Mouse (Mus musculus) heart, embryonic 12.5 days (tissue): ENCODE measurements around the gene Prkca. TPM values are rescaled to one million over a fixed set of nuclear protein-coding genes. Genes with fewer than 3 reads are reported as not detected.
A peak's percentile ranks its signal among the peaks of the same experiment; 100 is the strongest.

Source experiments
- ATAC-seq: fragments of 200-750 bp; cut with Nextera tagmentation; 2 replicates; pipeline ENCODE4 v1.8.0; 2017; ENCODE audit warnings: moderate TSS enrichment, moderate library complexity; ENCODE audit not compliant: insufficient number of reproducible peaks, low FRiP score
- H3K27ac ChIP-seq: fragments of 300-500 bp; sonication (generic); 2 replicates; pipeline ENCODE4 v1.5.1; 2016; ENCODE audit warnings: mild to moderate bottlenecking, moderate library complexity; ENCODE audit not compliant: poor library complexity, severe bottlenecking
- H3K27me3 ChIP-seq: fragments of 300-500 bp; sonication (generic); replicated peaks from 2 replicates; pipeline ENCODE4 v1.6.1; 2016; ENCODE audit warnings: mild to moderate bottlenecking, moderate library complexity
- H3K36me3 ChIP-seq: fragments of 300-500 bp; sonication (generic); 2 replicates; pipeline ENCODE4 v1.6.1; 2016; ENCODE audit warnings: mild to moderate bottlenecking, moderate library complexity
- H3K4me1 ChIP-seq: fragments of 300-500 bp; sonication (generic); replicated peaks from 2 replicates; pipeline ENCODE4 v1.6.1; 2016; ENCODE audit warnings: mild to moderate bottlenecking
- H3K4me2 ChIP-seq: fragments of 300-500 bp; sonication (generic); 2 replicates; pipeline ENCODE4 v1.6.1; 2016; ENCODE audit warnings: mild to moderate bottlenecking, moderate library complexity
- H3K4me3 ChIP-seq: fragments of 300-500 bp; sonication (generic); 2 replicates; pipeline ENCODE4 v1.5.1; 2016; ENCODE audit warnings: mild to moderate bottlenecking
- H3K9ac ChIP-seq: fragments of 300-500 bp; sonication (generic); 2 replicates; pipeline ENCODE4 v1.6.1; 2016; ENCODE audit warnings: mild to moderate bottlenecking, moderate library complexity
- H3K9me3 ChIP-seq: fragments of 300-500 bp; sonication (generic); replicated peaks from 2 replicates; pipeline ENCODE4 v1.6.1; 2016; ENCODE audit warnings: mild to moderate bottlenecking, moderate library complexity
- WGBS: fragments of 180-500 bp; shearing (Covaris S2); methylation state at CpG from one replicate; pipeline ENCODE4 v1.1.7; 2016; 5-methylcytosine and 5-hydroxymethylcytosine counted together
- polyA plus RNA-seq: library from polyadenylated mRNA; unstranded; fragments of >200 nt; fragmentation: Nextera tagmentation; extraction: Ambion mirVana; gene quantifications from 2 replicates; pipeline ENCODE4 v1.2.1, GENCODE M21; 2016

The Prkca gene
- polyA plus RNA-seq = 17.0 and 18.8 TPM in 2 replicates

GRCm38 (mm10) chr11:108343789-108344462, at the start of gene Prkca:
Gene Prkca, minus strand, starts transcription at chr11:108343928.
- no peaks in the 10 kb centered on the region for H3K27me3 ChIP-seq
- H3K4me1 ChIP-seq = peaks cover 9% of the 10 kb centered on the region
- H3K4me3 ChIP-seq = peak within 1 kb of the TSS; percentile 80
- peak within 1 kb of the TSS; percentile 96 for H3K4me2 ChIP-seq
- ATAC-seq = peak; percentile 92
- no peaks in the 10 kb centered on the region for H3K9me3 ChIP-seq
- WGBS = under 1% methylated on average over 61 of the region's 63 CpGs
- H3K27ac ChIP-seq = peak within 1 kb of the TSS; percentile 82
- H3K36me3 ChIP-seq = no peaks in the 10 kb centered on the region
- peak within 1 kb of the TSS; percentile 89 for H3K9ac ChIP-seq

DNA sequence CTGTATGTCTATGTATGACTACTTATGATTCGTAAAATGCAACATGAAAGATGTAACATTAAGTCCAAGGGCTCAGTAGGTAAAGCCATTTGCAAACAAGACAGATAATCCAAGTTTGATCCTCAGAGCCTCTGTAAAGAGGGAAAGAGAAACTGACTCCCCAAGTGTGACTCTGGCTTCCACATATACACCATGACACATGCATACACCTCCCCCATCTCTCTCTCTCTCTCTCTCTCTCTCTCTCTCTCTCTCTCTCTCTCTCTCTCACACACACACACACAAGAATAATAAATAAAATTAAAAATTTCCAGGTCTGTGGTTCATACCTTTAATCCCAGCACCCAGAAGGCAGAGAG, 41.9 kb upstream of the Prkca start:
- H3K27me3 ChIP-seq = no peaks in the 10 kb centered on the region
- no peak overlapping the region for H3K9ac ChIP-seq
- H3K36me3 ChIP-seq = no peaks in the 10 kb centered on the region
- peaks cover 4% of the 10 kb centered on the region for H3K4me1 ChIP-seq
- H3K9me3 ChIP-seq = no peaks in the 10 kb centered on the region
- H3K4me3 ChIP-seq = no peak overlapping the region
- ATAC-seq = no peak
- 91% methylated on average over 1 of the region's 1 CpGs for WGBS
- H3K27ac ChIP-seq = no peak overlapping the region
- no peak overlapping the region for H3K4me2 ChIP-seq

GRCm38 (mm10) chr11:108384920-108385665, 41.4 kb upstream of the Prkca start:
- H3K4me3 ChIP-seq = no peak overlapping the region
- H3K9ac ChIP-seq = no peak overlapping the region
- no peaks in the 10 kb centered on the region for H3K27me3 ChIP-seq
- H3K4me2 ChIP-seq = no peak overlapping the region
- no peaks in the 10 kb centered on the region for H3K36me3 ChIP-seq
- H3K27ac ChIP-seq = no peak overlapping the region
- peaks cover 4% of the 10 kb centered on the region for H3K4me1 ChIP-seq
- 49% methylated on average over 4 of the region's 4 CpGs for WGBS
- H3K9me3 ChIP-seq = no peaks in the 10 kb centered on the region
- no peak for ATAC-seq

DNA sequence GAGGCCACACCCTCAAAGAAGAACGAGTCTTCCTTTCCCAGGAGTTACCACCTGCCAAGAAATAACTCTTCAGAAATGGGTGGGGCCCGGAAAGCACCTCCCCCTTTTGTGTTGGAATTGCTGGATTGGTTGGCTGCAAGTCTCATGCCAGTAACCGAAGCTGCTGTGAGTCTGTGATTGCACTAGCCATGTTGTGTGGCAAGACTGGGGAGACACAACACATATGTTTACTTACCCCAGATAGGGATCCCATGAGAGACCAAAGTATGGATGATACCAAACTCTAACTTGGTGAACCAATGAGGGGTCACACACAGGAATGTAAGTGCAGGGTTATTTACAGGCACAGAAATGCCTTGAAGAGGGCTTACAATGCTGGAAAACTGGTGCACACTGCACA, 38.9 kb upstream of the Prkca start:
- peaks cover 4% of the 10 kb centered on the region for H3K4me1 ChIP-seq
- H3K4me3 ChIP-seq = no peak overlapping the region
- no peaks in the 10 kb centered on the region for H3K9me3 ChIP-seq
- no peaks in the 10 kb centered on the region for H3K36me3 ChIP-seq
- ATAC-seq = no peak
- 71% methylated on average over 3 of the region's 3 CpGs for WGBS
- H3K27ac ChIP-seq = no peak overlapping the region
- H3K9ac ChIP-seq = no peak overlapping the region
- H3K27me3 ChIP-seq = peaks cover 5% of the 10 kb centered on the region; the same call in 1 of the 2 replicates
- H3K4me2 ChIP-seq = no peak overlapping the region

- Histone ChIP-seq H3K9me3 (no peaks in the 10 kb centered on the region), H3K27ac (no peak overlapping the region), H3K9ac (no peak overlapping the region), H3K27me3 (peaks cover 5% of the 10 kb centered on the region; the same call in 1 of the 2 replicates), H3K4me1 (no peaks in the 10 kb centered on the region), H3K4me2 (no peak overlapping the region), H3K36me3 (no peaks in the 10 kb centered on the region), H3K4me3 (no peak overlapping the region)
- WGBS = 68% methylated on average over 4 of the region's 4 CpGs
- ATAC-seq = no peak
Measured at GRCm38 (mm10) chr11:108378363-108378751, 34.6 kb upstream of the Prkca start.

DNA sequence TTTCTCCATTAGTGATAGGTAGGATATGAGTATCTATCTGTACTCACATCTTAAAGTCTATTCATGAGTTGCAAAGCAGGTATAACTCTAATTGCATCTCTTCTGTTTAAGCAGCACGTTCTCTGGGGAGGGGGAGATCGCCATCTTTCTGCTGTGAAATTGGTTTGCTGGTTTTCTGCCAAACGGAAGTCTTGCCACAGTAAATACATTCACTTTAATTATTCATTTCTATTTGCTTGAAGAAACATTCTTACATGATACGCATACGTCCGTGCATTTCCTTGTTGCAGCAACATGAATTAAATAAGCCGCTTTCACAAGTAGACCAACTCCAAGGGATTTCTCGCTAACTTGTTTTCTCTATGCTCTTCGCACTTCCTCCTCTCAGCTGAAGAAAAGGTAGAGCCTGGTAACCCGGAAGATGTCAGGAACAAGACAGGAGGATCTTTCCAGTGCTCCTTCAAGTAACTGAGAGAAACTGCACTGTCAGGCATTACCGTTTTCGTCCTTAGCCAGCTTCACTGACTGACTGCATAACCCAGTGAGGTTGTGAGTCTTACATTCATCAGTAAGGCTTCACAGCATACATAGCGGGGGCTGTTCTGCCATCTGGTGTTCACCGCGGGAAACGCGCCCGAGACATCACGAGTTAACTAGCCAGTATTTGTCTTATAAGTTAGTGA, 34.1 kb upstream of the Prkca start:
- H3K27me3 ChIP-seq = peaks cover 5% of the 10 kb centered on the region; the same call in 1 of the 2 replicates
- H3K4me2 ChIP-seq = no peak overlapping the region
- 40% methylated on average over 19 of the region's 19 CpGs for WGBS
- H3K4me3 ChIP-seq = no peak overlapping the region
- H3K36me3 ChIP-seq = no peaks in the 10 kb centered on the region
- no peak overlapping the region for H3K27ac ChIP-seq
- no peak overlapping the region for H3K9ac ChIP-seq
- H3K9me3 ChIP-seq = no peaks in the 10 kb centered on the region
- no peaks in the 10 kb centered on the region for H3K4me1 ChIP-seq
- ATAC-seq = no peak

DNA sequence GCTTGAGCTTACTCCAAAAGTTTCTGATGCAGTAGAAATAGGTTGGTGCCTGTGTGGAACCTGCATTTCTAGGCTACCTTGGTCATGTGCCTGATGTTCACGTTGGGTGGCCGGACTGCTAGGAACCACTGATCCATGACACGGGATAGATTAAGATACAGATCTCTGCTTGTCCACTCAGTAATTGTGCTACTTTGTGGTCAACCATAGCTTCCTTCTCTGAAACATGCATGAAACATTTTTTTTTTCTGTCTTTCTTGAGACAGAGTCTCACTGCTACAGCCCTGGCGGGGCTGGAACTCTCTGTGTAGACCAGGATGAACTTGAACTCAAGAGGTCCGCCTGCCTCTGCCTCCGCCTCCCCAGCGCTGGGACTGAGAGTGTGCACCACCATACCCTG, 33.1 kb upstream of the Prkca start:
- H3K36me3 ChIP-seq = no peaks in the 10 kb centered on the region
- no peak overlapping the region for H3K4me3 ChIP-seq
- no peaks in the 10 kb centered on the region for H3K4me1 ChIP-seq
- no peak overlapping the region for H3K9ac ChIP-seq
- H3K27ac ChIP-seq = no peak overlapping the region
- ATAC-seq = no peak
- H3K9me3 ChIP-seq = no peaks in the 10 kb centered on the region
- peaks cover 5% of the 10 kb centered on the region; the same call in 1 of the 2 replicates for H3K27me3 ChIP-seq
- 88% methylated on average over 7 of the region's 7 CpGs for WGBS
- H3K4me2 ChIP-seq = no peak overlapping the region

- no peaks in the 10 kb centered on the region for H3K27me3 ChIP-seq
- ATAC-seq = no peak
- H3K27ac ChIP-seq = no peak overlapping the region
- no peak overlapping the region for H3K9ac ChIP-seq
- no peaks in the 10 kb centered on the region for H3K9me3 ChIP-seq
- WGBS = 59% methylated on average over 1 of the region's 1 CpGs
- H3K36me3 ChIP-seq = no peaks in the 10 kb centered on the region
- no peak overlapping the region for H3K4me3 ChIP-seq
- H3K4me2 ChIP-seq = no peak overlapping the region
- peaks cover 21% of the 10 kb centered on the region for H3K4me1 ChIP-seq
Measured at GRCm38 (mm10) chr11:108367046-108367445, 23.3 kb upstream of the Prkca start.

DNA sequence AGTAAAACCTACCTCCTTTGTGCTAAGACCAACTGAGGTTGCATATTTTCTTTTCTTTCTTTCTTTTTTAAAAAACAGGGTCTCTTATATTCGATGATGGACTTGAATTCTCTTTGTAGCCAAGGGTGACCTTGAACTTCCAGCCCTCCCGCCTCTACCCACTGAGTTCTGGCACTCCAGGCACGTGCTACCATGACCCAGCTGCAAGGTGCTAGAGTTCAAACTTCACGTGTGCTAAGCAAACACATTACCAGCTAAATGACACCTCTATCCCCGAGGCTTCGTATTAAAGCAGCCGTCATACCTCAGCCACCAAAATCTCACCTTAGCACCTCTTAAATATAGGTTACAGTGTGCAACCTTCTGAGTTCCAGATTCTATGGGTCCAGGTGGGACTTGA, 21.9 kb upstream of the Prkca start:
- Histone ChIP-seq H3K4me3 (no peak overlapping the region), H3K4me1 (peaks cover 21% of the 10 kb centered on the region), H3K9me3 (no peaks in the 10 kb centered on the region), H3K27me3 (no peaks in the 10 kb centered on the region), H3K4me2 (no peak overlapping the region), H3K27ac (no peak overlapping the region), H3K9ac (no peak overlapping the region), H3K36me3 (no peaks in the 10 kb centered on the region)
- 67% methylated on average over 7 of the region's 7 CpGs for WGBS
- ATAC-seq = no peak

DNA sequence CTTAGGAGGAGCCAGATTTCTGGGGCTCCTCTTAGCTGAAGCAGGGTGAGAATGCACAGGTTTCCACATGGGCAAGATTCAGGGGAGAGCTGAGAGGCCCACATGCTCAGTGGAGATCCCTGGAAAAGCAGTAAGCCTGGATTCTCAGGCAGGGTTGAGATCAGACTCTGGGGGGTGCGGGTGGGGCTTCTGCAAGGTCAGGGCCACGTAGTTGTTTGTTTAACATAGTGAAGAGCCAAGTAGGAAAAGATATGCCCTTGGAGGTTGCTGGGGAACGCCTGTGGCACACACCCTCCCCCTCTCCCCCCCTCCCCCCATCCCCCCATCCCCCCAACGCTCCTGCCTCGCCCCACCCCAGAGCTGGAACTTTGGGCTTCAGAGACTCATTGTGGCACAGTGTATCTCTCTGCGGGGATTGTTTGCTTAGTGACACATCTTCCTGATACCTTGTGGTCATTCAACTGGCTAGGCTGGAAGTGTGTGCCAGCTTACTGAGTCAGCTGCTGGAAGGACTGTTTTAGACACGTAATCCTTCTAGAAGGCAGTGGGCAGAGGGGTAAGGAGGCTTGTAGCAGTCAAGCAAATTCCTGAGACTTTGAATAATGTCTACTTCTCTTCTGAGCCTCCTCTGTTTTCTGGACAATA, 21.3 kb upstream of the Prkca start:
- WGBS = 28% methylated on average over 5 of the region's 7 CpGs
- 0 out of 2 replicates have a peak, but pooled peaks have one; percentile 51 for ATAC-seq

GRCm38 (mm10) chr11:108363991-108364390, 20.3 kb upstream of the Prkca start:
- Histone ChIP-seq H3K4me1 (peaks cover 21% of the 10 kb centered on the region), H3K9ac (no peak overlapping the region), H3K4me2 (no peak overlapping the region), H3K9me3 (no peaks in the 10 kb centered on the region), H3K27ac (no peak overlapping the region), H3K36me3 (no peaks in the 10 kb centered on the region), H3K27me3 (no peaks in the 10 kb centered on the region), H3K4me3 (no peak overlapping the region)
- WGBS = 58% methylated on average over 4 of the region's 4 CpGs
- ATAC-seq = no peak

More for the DNA sequence above, 21.3 kb upstream of the Prkca start:
- no peak overlapping the region for H3K4me3 ChIP-seq
- H3K9me3 ChIP-seq = no peaks in the 10 kb centered on the region
- H3K27me3 ChIP-seq = no peaks in the 10 kb centered on the region
- H3K4me1 ChIP-seq = peaks cover 21% of the 10 kb centered on the region
- H3K4me2 ChIP-seq = 0 out of 2 replicates have a peak overlapping the region, but pooled peaks have one; percentile 1
- no peak overlapping the region for H3K9ac ChIP-seq
- no peaks in the 10 kb centered on the region for H3K36me3 ChIP-seq
- no peak overlapping the region for H3K27ac ChIP-seq
